Mouse (Mus musculus) 416B (cell line): ENCODE results near the gene Pafah2.

ENCODE experiments used
- DNase-seq: peaks from one replicate; pipeline ENCODE4 v3.0.0; 2011; ENCODE audit warnings: low read depth

Gene Pafah2

GRCm38 (mm10) chr4:134395977-134396825, at the start of gene Pafah2:
Gene Pafah2, plus strand, starts transcription at chr4:134396320.
- DNase-seq, result peak; percentile 100

GRCm38 (mm10) chr4:134348078-134348477, 48.0 kb upstream of the Pafah2 start:
- no peak for DNase-seq

GRCm38 (mm10) chr4:134348545-134348944, 47.6 kb upstream of the Pafah2 start:
- DNase-seq, result no peak

GRCm38 (mm10) chr4:134349829-134350228, 46.3 kb upstream of the Pafah2 start:
- DNase-seq, result no peak

- no peak for DNase-seq
Observed at GRCm38 (mm10) chr4:134350641-134351040, 45.5 kb upstream of the Pafah2 start.

- no peak for DNase-seq
Observed at GRCm38 (mm10) chr4:134351329-134352260, 44.5 kb upstream of the Pafah2 start.

- no peak for DNase-seq
Observed at GRCm38 (mm10) chr4:134352261-134352707, 43.8 kb upstream of the Pafah2 start.

- no peak for DNase-seq
Observed at GRCm38 (mm10) chr4:134352929-134353328, 43.2 kb upstream of the Pafah2 start.

- DNase-seq, result peak; percentile 70
Observed at GRCm38 (mm10) chr4:134353527-134354409, 42.4 kb upstream of the Pafah2 start.

GRCm38 (mm10) chr4:134355841-134356452, 40.2 kb upstream of the Pafah2 start:
- DNase-seq, result peak; percentile 43

- peak; percentile 62 for DNase-seq
Observed at GRCm38 (mm10) chr4:134356591-134357460, 39.3 kb upstream of the Pafah2 start.

GRCm38 (mm10) chr4:134357461-134357771, 38.7 kb upstream of the Pafah2 start:
- DNase-seq, result no peak

- DNase-seq, result no peak
Observed at GRCm38 (mm10) chr4:134359649-134360048, 36.5 kb upstream of the Pafah2 start.

GRCm38 (mm10) chr4:134361215-134361614, 34.9 kb upstream of the Pafah2 start:
- DNase-seq, result no peak

GRCm38 (mm10) chr4:134362124-134362523, 34.0 kb upstream of the Pafah2 start:
- DNase-seq, result no peak

GRCm38 (mm10) chr4:134362586-134362985, 33.5 kb upstream of the Pafah2 start:
- DNase-seq, result peak; percentile 57

- no peak for DNase-seq
Observed at GRCm38 (mm10) chr4:134365280-134365679, 30.8 kb upstream of the Pafah2 start.

GRCm38 (mm10) chr4:134370649-134371221, 25.4 kb upstream of the Pafah2 start:
- no peak for DNase-seq

- DNase-seq, result no peak
Observed at GRCm38 (mm10) chr4:134371316-134371855, 24.7 kb upstream of the Pafah2 start.

GRCm38 (mm10) chr4:134372294-134372747, 23.8 kb upstream of the Pafah2 start:
- DNase-seq, result peak; percentile 71
